Mouse (Mus musculus) E14TG2a.4 (cell line): ENCODE data around the gene Tmem215.

Source experiments
- CTCF ChIP-seq: conservative IDR thresholded peaks from 2 replicates; pipeline ENCODE4 v1.5.1; 2014; ENCODE audit warnings: low read length
- POU5F1 ChIP-seq: IDR thresholded peaks from 2 replicates; pipeline ENCODE4 v1.6.1; 2014; ENCODE audit warnings: low read length, borderline replicate concordance

- TF ChIP-seq CTCF (no peak), POU5F1 (no peak)
Observed at GRCm38 (mm10) chr4:40472700-40473530, 935 bp downstream of the Tmem215 start.
